Mouse (Mus musculus) regulatory T cell (primary cell): ENCODE measurements at regions not wholly inside any gene's neighbourhood (a gene's known extent, or its start where the extent isn't known, plus 50 kb on each side); places are given as distances from the start of the nearest gene placed in this dataset.

Experiments
- in situ Hi-C: fragments of 300-600 bp; cut with MboI, MseI; formaldehyde crosslinking; loops from one replicate; pipeline ENCODE4 v1.15.1; 2025; ENCODE audit warnings: high pct_unique_total_duplicates

GRCm38 (mm10) chr17:83088471-83088870, 126.6 kb upstream of the Pkdcc start:
- in situ Hi-C loops, result no loop called here

GRCm38 (mm10) chr17:83089856-83090692, 125.0 kb upstream of the Pkdcc start:
- in situ Hi-C loops, result no loop called here

GRCm38 (mm10) chr17:83093862-83094261, 121.2 kb upstream of the Pkdcc start:
- in situ Hi-C loops, result no loop called here

GRCm38 (mm10) chr17:83096451-83096850, 118.6 kb upstream of the Pkdcc start:
- in situ Hi-C loops, result no loop called here

- in situ Hi-C loops, result no loop called here
Measured at GRCm38 (mm10) chr17:83097998-83098397, 117.1 kb upstream of the Pkdcc start.

- in situ Hi-C loops, result no loop called here
Measured at GRCm38 (mm10) chr17:83098679-83099413, 116.2 kb upstream of the Pkdcc start.

GRCm38 (mm10) chr17:83101035-83101434, 114.1 kb upstream of the Pkdcc start:
- in situ Hi-C loops, result no loop called here

- in situ Hi-C loops, result no loop called here
Measured at GRCm38 (mm10) chr17:83101756-83102155, 113.3 kb upstream of the Pkdcc start.

- in situ Hi-C loops, result no loop called here
Measured at GRCm38 (mm10) chr17:83102675-83103412, 112.2 kb upstream of the Pkdcc start.

- in situ Hi-C loops, result loop anchor here (5.0 kb wide), 1 partner anchor 89 kb away; no protein-coding TSS in a partner anchor
Measured at GRCm38 (mm10) chr17:83108151-83108550, 106.9 kb upstream of the Pkdcc start.

GRCm38 (mm10) chr17:83109792-83110440, 105.2 kb upstream of the Pkdcc start:
- in situ Hi-C loops, result loop anchor here (5.0 kb wide), 1 partner anchor 87 kb away; no protein-coding TSS in a partner anchor

- in situ Hi-C loops, result no loop called here
Measured at GRCm38 (mm10) chr17:83110556-83110955, 104.5 kb upstream of the Pkdcc start.

GRCm38 (mm10) chr17:83115146-83115545, 99.9 kb upstream of the Pkdcc start:
- in situ Hi-C loops, result no loop called here

GRCm38 (mm10) chr17:83115832-83116480, 99.1 kb upstream of the Pkdcc start:
- in situ Hi-C loops, result no loop called here

GRCm38 (mm10) chr17:83120665-83121232, 94.3 kb upstream of the Pkdcc start:
- in situ Hi-C loops, result no loop called here

- in situ Hi-C loops, result no loop called here
Measured at GRCm38 (mm10) chr17:83122525-83123280, 92.4 kb upstream of the Pkdcc start.

GRCm38 (mm10) chr17:83125057-83125456, 90.0 kb upstream of the Pkdcc start:
- in situ Hi-C loops, result no loop called here

GRCm38 (mm10) chr17:83127842-83128241, 87.2 kb upstream of the Pkdcc start:
- in situ Hi-C loops, result no loop called here

GRCm38 (mm10) chr17:83128843-83129544, 86.1 kb upstream of the Pkdcc start:
- in situ Hi-C loops, result no loop called here
